In genomic region chr17:77961296-77961695, GRCm38 (mm10) we compare ENCODE assay signal across 15 mouse cellular contexts.
"Had no signal": no experiment of that assay in that cellular context is flagged by ENCODE, and none has a peak within 500 bp of the region (broad histone marks: within the 10 kb centered on the region; RNA-seq: fewer than 3 reads in every experiment).

No protein-coding gene starts in this region.

- DNase-seq: heart, postnatal 10 days; heart, postnatal 14 days; heart, postnatal 36 days; heart, postnatal 4 days; kidney, adult 11 months; kidney, adult 18-20 months; kidney, adult 2 months; kidney, adult 8-10 months; kidney, adult 9 months; kidney, postnatal 10 days; kidney, postnatal 14 days; kidney, postnatal 25 days; kidney, postnatal 36 days; kidney, postnatal 4 days; layer of hippocampus, adult 9-11 months had no signal
